Mouse (Mus musculus) skeletal muscle tissue, adult 2 months (tissue): ENCODE data around the gene Spag7.
A peak's percentile ranks its signal among the peaks of the same experiment; 100 is the strongest.

ENCODE experiments used
- DNase-seq: peaks from one replicate; pipeline ENCODE4 v3.0.0-alpha.2; 2012; ENCODE audit warnings: low read depth, low spot score

The Spag7 gene

DNA sequence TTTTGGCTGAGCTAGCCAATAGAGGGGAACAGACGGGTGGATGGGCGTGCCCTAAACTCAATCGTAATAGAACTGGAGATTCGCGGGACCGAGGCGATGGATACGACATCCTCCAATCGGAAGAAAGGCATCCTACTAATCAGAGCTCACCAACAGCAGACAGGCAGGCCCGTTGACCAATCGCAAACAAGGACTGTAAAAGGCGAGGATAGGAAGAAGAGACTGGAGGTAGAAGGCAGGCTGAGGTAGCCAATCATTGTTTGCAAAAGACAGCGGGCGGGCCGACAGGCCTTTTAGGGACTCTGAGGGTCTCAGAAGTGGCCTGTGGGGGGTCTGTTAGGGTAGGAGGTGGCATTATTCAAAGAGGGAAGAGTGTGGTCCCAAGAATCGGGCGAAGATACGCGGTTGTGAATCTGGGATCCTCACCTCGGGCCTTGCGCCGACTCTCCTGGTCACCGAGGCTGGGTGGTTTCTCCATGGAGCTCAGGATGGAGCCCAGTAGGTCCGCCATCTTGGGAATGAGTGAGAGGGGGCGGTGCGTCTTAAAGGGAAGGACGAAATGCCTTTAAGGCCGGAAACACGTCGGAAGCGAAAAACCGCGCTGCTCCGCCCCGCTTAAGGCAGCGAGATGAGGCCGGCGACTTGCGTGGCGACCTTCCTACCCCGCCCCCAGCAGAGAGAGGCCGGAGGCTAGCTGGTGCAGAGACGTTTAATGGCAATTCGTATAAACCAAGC, at the start of gene Spag7:
Gene Spag7, minus strand, starts transcription at position 646 of the 735 bp plus-strand sequence.
- peak; percentile 99 for DNase-seq

- no peak for DNase-seq
Measured at GRCm38 (mm10) chr11:70718481-70718880, 49.3 kb upstream of the Spag7 start.

- no peak for DNase-seq
Measured at GRCm38 (mm10) chr11:70715832-70716231, 46.6 kb upstream of the Spag7 start.

DNA sequence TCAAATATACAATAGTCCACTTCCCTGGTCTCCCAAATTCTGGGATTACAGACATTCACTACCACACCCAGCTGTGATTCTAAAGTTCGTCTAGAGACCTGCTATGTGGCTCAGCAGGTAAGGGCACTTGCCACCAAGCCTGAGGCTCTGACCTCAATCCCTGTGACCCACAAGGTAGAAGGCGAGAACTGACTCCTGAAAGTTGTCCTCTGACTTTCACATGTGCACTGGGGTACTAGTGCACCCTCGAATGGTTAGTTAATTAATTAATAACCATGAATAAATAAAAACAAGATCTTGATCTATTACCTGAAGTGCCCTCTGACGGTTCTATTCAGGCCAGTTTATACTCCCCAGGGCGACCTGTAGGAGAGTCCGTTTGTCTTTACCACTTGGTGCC, 44.0 kb upstream of the Spag7 start:
- no peak for DNase-seq

- DNase-seq = no peak
Measured at GRCm38 (mm10) chr11:70711026-70711425, 41.8 kb upstream of the Spag7 start.

- no peak for DNase-seq
Measured at GRCm38 (mm10) chr11:70706127-70706526, 36.9 kb upstream of the Spag7 start.

- DNase-seq = peak; percentile 87
Measured at GRCm38 (mm10) chr11:70702781-70703180, 33.6 kb upstream of the Spag7 start.

GRCm38 (mm10) chr11:70701984-70702733, 32.9 kb upstream of the Spag7 start:
- no peak for DNase-seq

- DNase-seq = no peak
Measured at GRCm38 (mm10) chr11:70701221-70701955, 32.2 kb upstream of the Spag7 start.

GRCm38 (mm10) chr11:70700613-70701012, 31.4 kb upstream of the Spag7 start:
- DNase-seq = peak; percentile 92

GRCm38 (mm10) chr11:70699722-70700556, 30.7 kb upstream of the Spag7 start, which contains the start of the genes Inca1 and Kif1c:
Inca1 (minus strand) TSS chr11:70700155.
Kif1c (plus strand) TSS chr11:70700548.
- DNase-seq = peak; percentile 94

DNA sequence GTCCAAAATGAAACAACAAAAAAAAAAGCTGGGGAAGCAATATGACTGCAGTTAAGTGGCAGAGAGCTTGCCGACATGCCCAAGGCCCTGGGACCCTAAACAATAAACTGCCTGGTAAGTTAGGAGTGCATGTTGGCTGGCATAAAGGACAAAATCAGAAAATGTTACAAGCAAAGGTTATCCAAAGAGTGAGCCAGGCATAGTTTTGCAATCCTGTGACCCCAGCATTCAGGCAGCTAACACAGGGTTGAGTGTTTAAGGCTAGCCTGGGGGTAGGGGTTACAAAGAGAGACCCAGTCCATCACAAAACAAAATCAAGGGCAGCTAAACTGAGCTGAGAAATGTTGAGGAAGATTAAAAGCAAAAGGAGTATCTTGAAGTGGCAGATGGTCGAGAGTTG, 29.8 kb upstream of the Spag7 start:
- DNase-seq = no peak

DNA sequence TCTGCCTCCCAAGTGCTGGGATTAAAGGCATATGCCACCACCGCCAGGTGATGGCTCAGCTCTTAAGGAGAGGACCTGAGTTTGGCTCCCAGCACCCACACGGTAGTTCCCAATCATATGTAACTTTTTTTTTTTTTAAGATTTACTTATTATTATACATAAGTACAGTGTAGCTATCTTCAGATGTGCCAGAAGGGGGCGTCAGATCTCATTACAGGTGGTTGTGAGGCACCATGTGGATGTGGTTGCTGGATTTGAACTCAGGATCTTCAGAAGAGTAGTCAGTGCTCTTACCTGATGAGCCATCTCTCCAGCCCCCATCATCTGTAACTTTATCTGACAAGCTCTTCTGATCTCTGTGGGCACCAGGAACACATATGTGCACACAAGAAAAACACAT, 28.2 kb upstream of the Spag7 start:
- DNase-seq = no peak

GRCm38 (mm10) chr11:70693504-70693903, 24.3 kb upstream of the Spag7 start:
- DNase-seq = no peak

DNA sequence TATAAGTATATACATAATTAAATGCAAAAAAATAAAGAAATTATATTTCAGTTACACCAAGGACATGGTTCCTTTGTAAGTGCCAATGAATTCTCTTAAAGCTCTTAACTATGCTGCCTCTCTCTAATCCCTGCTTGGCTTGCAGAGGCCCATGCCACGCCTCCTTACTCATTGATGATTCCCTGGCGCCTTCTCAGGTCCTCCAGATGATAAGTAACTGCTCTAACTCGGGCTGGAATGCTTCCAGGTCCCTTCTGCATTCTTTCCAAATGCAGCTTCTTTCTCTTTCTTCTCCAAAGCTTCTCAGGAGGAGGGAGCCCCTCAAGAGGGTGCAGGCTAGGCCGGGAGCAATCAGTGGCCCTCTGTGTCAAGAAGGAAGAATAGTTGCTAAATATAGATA, 20.4 kb upstream of the Spag7 start:
- no peak for DNase-seq

- no peak for DNase-seq
Measured at GRCm38 (mm10) chr11:70688372-70688771, 19.2 kb upstream of the Spag7 start.

- peak; percentile 86 for DNase-seq
Measured at GRCm38 (mm10) chr11:70687601-70688199, 18.5 kb upstream of the Spag7 start, which contains the start of gene Camta2. Camta2 (minus strand) TSS chr11:70688105.

- DNase-seq = no peak
Measured at GRCm38 (mm10) chr11:70686901-70687566, 17.8 kb upstream of the Spag7 start.

DNA sequence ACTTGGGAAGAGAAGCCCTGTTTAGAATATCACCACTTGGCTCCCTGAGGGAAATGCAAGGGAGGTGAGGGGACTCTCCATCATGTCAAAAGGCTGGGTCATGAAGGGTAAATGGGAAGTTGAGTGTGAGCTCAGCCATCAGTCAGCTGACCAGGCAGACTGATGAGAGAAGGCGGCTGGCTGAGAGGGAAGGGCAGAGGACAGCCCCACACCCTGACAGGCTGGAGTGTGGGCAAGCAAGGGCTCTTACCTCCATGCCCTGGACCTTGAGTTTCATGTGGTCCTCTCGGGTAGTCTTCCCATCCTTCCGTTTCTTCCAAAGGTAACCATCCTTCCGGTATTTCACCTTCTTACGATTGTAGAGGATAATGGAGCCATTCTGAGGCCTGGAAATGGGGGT, 14.4 kb upstream of the Spag7 start:
- no peak for DNase-seq

DNA sequence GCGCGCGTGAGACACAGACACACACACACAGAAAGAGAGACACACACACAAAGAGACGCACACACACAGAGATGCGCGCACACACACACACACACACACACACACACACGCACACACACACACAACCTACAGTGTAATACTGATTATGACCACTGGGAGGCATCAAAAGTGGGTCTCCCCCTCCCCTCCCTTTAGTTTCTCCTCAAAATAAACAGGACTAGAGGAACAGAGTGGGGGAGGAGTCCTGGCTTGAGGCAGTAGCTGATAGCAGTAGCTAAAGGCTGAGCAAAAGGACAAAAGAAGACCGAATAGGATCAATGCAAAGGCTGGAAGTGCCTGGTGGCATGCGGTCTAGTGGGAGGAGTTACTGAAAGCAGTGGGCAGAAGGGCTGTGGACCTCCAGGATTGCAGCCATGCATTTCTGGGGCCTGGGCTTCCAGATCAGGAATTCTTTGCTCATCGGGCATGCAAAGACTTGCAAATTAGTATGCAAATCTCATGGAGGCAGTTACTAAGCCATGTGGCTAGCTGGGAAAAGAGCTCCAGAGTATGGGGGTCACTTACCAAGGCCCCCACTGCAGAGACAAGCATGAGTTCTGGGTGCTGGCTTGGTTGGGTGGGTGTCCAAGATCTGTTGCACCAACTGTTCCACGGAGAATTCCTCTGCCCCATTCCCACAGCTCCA, 12.8 kb upstream of the Spag7 start:
- no peak for DNase-seq
